Mouse (Mus musculus) ES-Bruce4 (cell line): ENCODE measurements around the gene Gstm2.

ENCODE experiments used
- CTCF ChIP-seq: IDR thresholded peaks from one replicate; pipeline ENCODE4 v1.8.1; 2011; ENCODE audit warnings: low read depth, low read length
- EP300 ChIP-seq: IDR thresholded peaks from 2 replicates; pipeline ENCODE4 v1.6.1; 2011; ENCODE audit warnings: low read depth, low read length; ENCODE audit not compliant: insufficient read depth
- POLR2A ChIP-seq: IDR thresholded peaks from one replicate; pipeline ENCODE4 v1.8.1; 2011; ENCODE audit warnings: low read length; ENCODE audit not compliant: insufficient read depth

GRCm38 (mm10) chr3:108017473-108018189 is 31.4 kb upstream of the Gstm2 start, which contains the start of gene Gstm1:
- TF ChIP-seq CTCF (peak; percentile 82), POLR2A (peak; percentile 91), EP300 (peak; percentile 53; the same call in 1 of the 2 replicates)
